Mouse (Mus musculus): ENCODE data around the gene Klrb1a. TPM values are rescaled to one million over a fixed set of nuclear protein-coding genes. Genes with fewer than 3 reads are reported as not detected.
"Not testable (repeated sequence)": the region's sequence is repeated elsewhere in the genome, so short reads cannot be mapped to it uniquely, and the experiment has no call there.

Gene Klrb1a
- polyA plus RNA-seq, 1 experiment, result 0.29 TPM

GRCm38 (mm10) chr6:128641116-128641716 lies 17.9 kb upstream of the Klrb1a start:
- TF ChIP-seq CEBPB (IDR thresholded peaks at IDR 0.05; ENCODE audit: insufficient read depth, poor library complexity, severe bottlenecking) (no peak), TCF12 (IDR thresholded peaks at IDR 0.05; ENCODE audit: insufficient read depth, poor library complexity, severe bottlenecking) (no peak), E2F4 (IDR thresholded peaks at IDR 0.05; ENCODE audit: insufficient read depth) (no peak)
- H3K36me3 ChIP-seq (ENCODE audit: control insufficient read depth, insufficient read depth), result no peaks in the 10 kb centered on the region
- no peak overlapping the region for H3K4me3 ChIP-seq
- no peak overlapping the region for H3ac ChIP-seq (ENCODE audit: control insufficient read depth, insufficient read length)
- no peaks in the 10 kb centered on the region for H3K79me2 ChIP-seq (ENCODE audit: control insufficient read depth, insufficient read depth)
- no peak overlapping the region for H3K4me2 ChIP-seq (ENCODE audit: low read depth)
- H3K27me3 ChIP-seq (ENCODE audit: control insufficient read depth, insufficient read depth, insufficient read length), result no peaks in the 10 kb centered on the region

- Histone ChIP-seq H3K27me3 (ENCODE audit: control insufficient read depth, insufficient read depth, insufficient read length) (no peaks in the 10 kb centered on the region), H3ac (ENCODE audit: control insufficient read depth, insufficient read length) (no peak overlapping the region), H3K79me2 (ENCODE audit: control insufficient read depth, insufficient read depth) (no peaks in the 10 kb centered on the region), H3K4me3 (no peak overlapping the region), H3K4me2 (ENCODE audit: low read depth) (no peak overlapping the region), H3K36me3 (ENCODE audit: control insufficient read depth, insufficient read depth) (no peaks in the 10 kb centered on the region)
- TF ChIP-seq MYOG (IDR thresholded peaks at IDR 0.05; ENCODE audit: control insufficient read depth in 1 of 3, insufficient read depth in 1 of 3, insufficient read length in 2 of 3, low read depth in 2 of 3) (no peak), SRF (IDR thresholded peaks at IDR 0.05; ENCODE audit: control insufficient read depth, insufficient read length, low read depth) (no peak), USF1 (IDR thresholded peaks at IDR 0.05; ENCODE audit: low read depth) (no peak), TCF12 (IDR thresholded peaks at IDR 0.05; ENCODE audit: insufficient read depth, poor library complexity, severe bottlenecking) (no peak), MYOD1 (IDR thresholded peaks at IDR 0.05; ENCODE audit: control insufficient read depth in 1 of 3, insufficient read length in 2 of 3, low read depth in 2 of 3) (no peak), CEBPB (IDR thresholded peaks at IDR 0.05; ENCODE audit: insufficient read depth, poor library complexity, severe bottlenecking) (no peak), MAX (IDR thresholded peaks at IDR 0.05; ENCODE audit: low read depth) (no peak), POLR2A (IDR thresholded peaks at IDR 0.05; ENCODE audit: insufficient read length, low read depth) (no peak), E2F4 (IDR thresholded peaks at IDR 0.05; ENCODE audit: insufficient read depth) (no peak), REST (IDR thresholded peaks at IDR 0.05; ENCODE audit: insufficient read depth, insufficient read length) (no peak), TCF3 (IDR thresholded peaks at IDR 0.05; ENCODE audit: insufficient read length, low read depth) (no peak), POLR2AphosphoS2 (IDR thresholded peaks at IDR 0.05; ENCODE audit: insufficient read length, low read depth) (no peak)
Observed at GRCm38 (mm10) chr6:128640673-128641072, 17.3 kb upstream of the Klrb1a start.

- H3K4me2 ChIP-seq (ENCODE audit: low read depth); H3K4me3 ChIP-seq; H3ac ChIP-seq (ENCODE audit: control insufficient read depth, insufficient read length); H3K79me2 ChIP-seq (ENCODE audit: control insufficient read depth, insufficient read depth); H3K36me3 ChIP-seq (ENCODE audit: control insufficient read depth, insufficient read depth); H3K27me3 ChIP-seq (ENCODE audit: control insufficient read depth, insufficient read depth, insufficient read length): not testable (repeated sequence)
Observed at GRCm38 (mm10) chr6:128630912-128631905, 7.9 kb upstream of the Klrb1a start.

- H3K4me3 ChIP-seq; H3K79me2 ChIP-seq (ENCODE audit: control insufficient read depth, insufficient read depth); H3K36me3 ChIP-seq (ENCODE audit: control insufficient read depth, insufficient read depth); H3K27me3 ChIP-seq (ENCODE audit: control insufficient read depth, insufficient read depth, insufficient read length); H3ac ChIP-seq (ENCODE audit: control insufficient read depth, insufficient read length): not testable (repeated sequence)
- H3K4me2 ChIP-seq (ENCODE audit: low read depth), result peak overlapping the region; percentile 45
Observed at GRCm38 (mm10) chr6:128629771-128630739, 6.7 kb upstream of the Klrb1a start.

GRCm38 (mm10) chr6:128625246-128625645 lies 1.9 kb upstream of the Klrb1a start:
- not testable (repeated sequence) for H3K36me3 ChIP-seq (ENCODE audit: control insufficient read depth, insufficient read depth); H3K27me3 ChIP-seq (ENCODE audit: control insufficient read depth, insufficient read depth, insufficient read length); H3K79me2 ChIP-seq (ENCODE audit: control insufficient read depth, insufficient read depth); H3ac ChIP-seq (ENCODE audit: control insufficient read depth, insufficient read length); H3K4me3 ChIP-seq; H3K4me2 ChIP-seq (ENCODE audit: low read depth)

All from myocyte (in vitro differentiated cells).